Mouse (Mus musculus): ENCODE measurements around the gene Aptx. TPM values are rescaled to one million over a fixed set of nuclear protein-coding genes. Genes with fewer than 3 reads are reported as not detected.

Aptx gene
- polyA plus RNA-seq, 1 experiment: 4.4 TPM

DNA sequence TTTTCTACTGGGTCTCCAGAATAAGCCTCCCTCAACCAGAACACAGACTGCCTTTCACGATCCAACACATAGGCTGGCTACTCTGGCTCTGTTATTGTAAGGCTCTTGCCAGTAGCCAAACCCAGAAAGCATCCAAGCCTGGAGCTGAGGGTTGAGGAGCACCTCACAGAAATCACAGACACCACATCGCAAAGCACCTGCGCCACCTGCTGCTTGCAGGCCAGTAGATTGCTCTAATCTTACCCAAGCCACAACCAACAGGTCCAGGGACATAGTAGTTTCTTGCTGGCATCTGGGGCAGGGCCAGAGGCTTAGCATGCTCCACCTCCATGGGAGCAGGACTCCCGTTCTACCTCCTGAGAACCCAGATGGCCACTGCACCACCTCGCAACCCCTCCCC is 25.9 kb downstream of the Aptx start:
- Histone ChIP-seq H3K4me3 (ENCODE audit: extremely low read depth, insufficient read depth, insufficient read length) (no peak overlapping the region), H3K36me3 (ENCODE audit: control insufficient read depth, insufficient read depth, low read length) (no peaks in the 10 kb centered on the region), H3K4me1 (ENCODE audit: control insufficient read depth, insufficient read depth, insufficient read length) (no peaks in the 10 kb centered on the region), H3K27me3 (ENCODE audit: control insufficient read depth, insufficient read depth, low read length) (0 out of 2 replicates have a peak, but pooled peaks cover 1% of the 10 kb centered on the region), H3K27ac (ENCODE audit: insufficient read depth, low read length) (no peak overlapping the region)
- DNase-seq (ENCODE audit: low read depth in 1 of 2, low spot score in 2 of 2): no peak
- TF ChIP-seq POLR2A (IDR thresholded peaks at IDR 0.05; ENCODE audit: low read depth, low read length): no peak
- TF ChIP-seq CTCF (IDR thresholded peaks at IDR 0.05; ENCODE audit: extremely low read depth, insufficient read depth, insufficient read length, insufficient replicate concordance): no peak
- 53% methylated on average over 5 of the region's 5 CpGs for WGBS

DNA sequence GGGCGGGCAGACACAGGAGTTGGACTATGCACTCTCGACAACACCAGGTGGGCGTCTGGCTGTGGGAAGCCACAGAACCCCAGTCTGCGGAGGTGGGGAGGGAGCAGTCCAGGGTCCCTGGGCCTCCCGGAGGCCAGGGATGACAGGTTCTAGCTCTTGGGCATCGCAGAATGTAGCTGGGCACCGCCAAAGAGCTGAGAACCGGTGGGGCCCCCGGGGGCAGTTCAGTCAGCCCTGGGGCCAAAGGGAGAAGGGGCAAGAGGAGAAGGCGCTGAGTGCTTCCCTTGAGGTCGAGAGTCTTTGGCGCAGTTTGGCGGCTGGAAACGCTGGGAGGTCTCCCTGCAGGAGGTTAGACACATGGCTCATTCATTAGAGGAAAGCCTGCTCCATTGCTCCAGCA is 26.7 kb downstream of the Aptx start:
- DNase-seq (ENCODE audit: low read depth in 1 of 2, low spot score in 2 of 2): no peak
- H3K27me3 ChIP-seq (ENCODE audit: control insufficient read depth, insufficient read depth, low read length): 0 out of 2 replicates have a peak, but pooled peaks cover 1% of the 10 kb centered on the region
- no peak overlapping the region for H3K4me3 ChIP-seq (ENCODE audit: extremely low read depth, insufficient read depth, insufficient read length)
- TF ChIP-seq CTCF (IDR thresholded peaks at IDR 0.05; ENCODE audit: extremely low read depth, insufficient read depth, insufficient read length, insufficient replicate concordance): no peak
- no peak overlapping the region for H3K27ac ChIP-seq (ENCODE audit: insufficient read depth, low read length)
- H3K4me1 ChIP-seq (ENCODE audit: control insufficient read depth, insufficient read depth, insufficient read length): no peaks in the 10 kb centered on the region
- no peaks in the 10 kb centered on the region for H3K36me3 ChIP-seq (ENCODE audit: control insufficient read depth, insufficient read depth, low read length)
- WGBS: 38% methylated on average over 14 of the region's 14 CpGs

DNA sequence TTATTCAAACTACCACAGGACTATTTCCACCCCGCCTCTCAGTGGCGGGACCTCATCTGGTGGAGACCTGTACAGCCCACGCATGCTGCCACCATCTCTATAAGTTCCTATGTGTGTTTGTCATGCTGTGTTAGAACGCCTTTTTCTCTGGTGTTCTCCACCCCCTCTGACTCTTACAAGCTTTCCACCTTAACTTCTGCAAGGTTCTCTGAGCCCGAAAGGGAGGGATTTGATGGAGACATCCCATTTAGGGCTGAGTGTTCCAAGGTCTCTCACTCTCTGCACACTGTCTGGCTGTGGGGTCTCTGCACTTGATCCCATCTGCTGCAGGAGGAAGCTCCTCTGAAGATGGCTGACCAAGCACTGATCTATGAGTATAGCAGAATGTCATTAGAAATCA is 29.5 kb downstream of the Aptx start:
- TF ChIP-seq CTCF (IDR thresholded peaks at IDR 0.05; ENCODE audit: extremely low read depth, insufficient read depth, insufficient read length, insufficient replicate concordance) (no peak), POLR2A (IDR thresholded peaks at IDR 0.05; ENCODE audit: low read depth, low read length) (no peak)
- Histone ChIP-seq H3K4me3 (ENCODE audit: extremely low read depth, insufficient read depth, insufficient read length) (no peak overlapping the region), H3K4me1 (ENCODE audit: control insufficient read depth, insufficient read depth, insufficient read length) (no peaks in the 10 kb centered on the region), H3K27me3 (ENCODE audit: control insufficient read depth, insufficient read depth, low read length) (0 out of 2 replicates have a peak, but pooled peaks cover 1% of the 10 kb centered on the region), H3K27ac (ENCODE audit: insufficient read depth, low read length) (no peak overlapping the region), H3K36me3 (ENCODE audit: control insufficient read depth, insufficient read depth, low read length) (no peaks in the 10 kb centered on the region)
- WGBS: 97% methylated on average over 5 of the region's 5 CpGs
- DNase-seq (ENCODE audit: low read depth in 1 of 2, low spot score in 2 of 2): no peak

DNA sequence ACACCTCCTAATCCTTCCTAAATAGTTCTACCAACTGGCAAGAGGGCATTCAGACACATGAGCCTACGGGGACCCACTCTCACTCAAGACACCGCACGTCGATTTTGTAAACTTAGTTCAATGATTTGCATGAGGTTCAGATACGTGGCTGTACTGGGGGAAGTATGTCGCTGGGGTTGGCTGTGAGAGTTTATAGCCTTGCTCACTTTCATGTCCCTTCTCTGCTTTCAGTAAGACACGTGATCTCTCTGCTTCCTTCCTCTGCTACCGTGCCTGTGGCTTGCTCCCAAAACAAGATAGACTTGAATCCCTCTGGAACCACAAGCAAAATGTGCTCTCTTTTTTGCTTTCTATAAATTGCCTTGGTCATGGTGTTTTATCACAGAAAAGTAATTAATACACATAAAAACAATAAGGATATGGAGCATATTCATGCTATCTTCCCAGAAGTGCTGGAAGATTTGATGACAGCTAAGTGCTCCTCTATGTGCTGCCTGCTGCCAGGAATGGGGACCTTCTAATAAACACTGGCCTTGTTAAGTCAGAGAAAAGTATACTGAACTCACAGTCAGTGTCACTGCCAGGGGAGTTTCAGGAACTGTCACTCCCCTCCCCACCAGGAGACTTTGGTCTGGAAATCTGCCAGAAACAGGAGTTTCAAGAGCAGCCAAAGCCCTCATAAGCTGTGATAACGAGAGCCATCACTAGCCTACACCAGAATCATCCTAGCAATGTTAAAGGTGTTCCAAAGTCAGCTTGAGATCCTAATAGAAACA is 36.6 kb downstream of the Aptx start:
- 55% methylated on average over 9 of the region's 9 CpGs for WGBS
- H3K27me3 ChIP-seq (ENCODE audit: control insufficient read depth, insufficient read depth, low read length): no peaks in the 10 kb centered on the region
- no peak for DNase-seq (ENCODE audit: low read depth in 1 of 2, low spot score in 2 of 2)
- no peak for TF ChIP-seq POLR2A (IDR thresholded peaks at IDR 0.05; ENCODE audit: low read depth, low read length)
- TF ChIP-seq CTCF (IDR thresholded peaks at IDR 0.05; ENCODE audit: extremely low read depth, insufficient read depth, insufficient read length, insufficient replicate concordance): no peak
- H3K27ac ChIP-seq (ENCODE audit: insufficient read depth, low read length): no peak overlapping the region
- no peak overlapping the region for H3K4me3 ChIP-seq (ENCODE audit: extremely low read depth, insufficient read depth, insufficient read length)
- H3K4me1 ChIP-seq (ENCODE audit: control insufficient read depth, insufficient read depth, insufficient read length): no peaks in the 10 kb centered on the region
- H3K36me3 ChIP-seq (ENCODE audit: control insufficient read depth, insufficient read depth, low read length): no peaks in the 10 kb centered on the region

DNA sequence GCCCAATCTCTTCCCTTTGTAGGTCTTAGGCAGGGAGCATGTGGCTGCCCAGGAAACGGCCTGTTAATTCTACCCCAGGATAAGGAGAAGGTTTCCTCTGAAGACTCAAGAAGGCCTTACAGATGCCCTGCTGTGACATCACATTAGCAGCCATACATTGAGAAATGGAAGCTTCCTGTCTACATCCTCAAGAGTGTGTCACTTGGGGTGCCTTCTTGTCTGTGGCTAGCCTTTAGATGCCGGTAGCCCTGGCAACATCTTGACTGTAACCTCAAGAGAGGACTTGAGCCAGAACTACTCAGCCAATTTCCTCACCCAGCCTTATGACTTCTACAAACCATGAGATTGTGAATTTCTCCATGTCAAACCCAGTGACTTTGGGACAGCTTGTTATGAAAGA is 51.9 kb downstream of the Aptx start:
- Histone ChIP-seq H3K27ac (ENCODE audit: insufficient read depth, low read length) (no peak overlapping the region), H3K27me3 (ENCODE audit: control insufficient read depth, insufficient read depth, low read length) (no peaks in the 10 kb centered on the region), H3K4me3 (ENCODE audit: extremely low read depth, insufficient read depth, insufficient read length) (no peak overlapping the region), H3K36me3 (ENCODE audit: control insufficient read depth, insufficient read depth, low read length) (no peaks in the 10 kb centered on the region), H3K4me1 (ENCODE audit: control insufficient read depth, insufficient read depth, insufficient read length) (no peaks in the 10 kb centered on the region)
- DNase-seq (ENCODE audit: low read depth in 1 of 2, low spot score in 2 of 2): no peak
- TF ChIP-seq CTCF (IDR thresholded peaks at IDR 0.05; ENCODE audit: extremely low read depth, insufficient read depth, insufficient read length, insufficient replicate concordance) (no peak), POLR2A (IDR thresholded peaks at IDR 0.05; ENCODE audit: low read depth, low read length) (no peak)
- 75% methylated on average over 2 of the region's 2 CpGs for WGBS

DNA sequence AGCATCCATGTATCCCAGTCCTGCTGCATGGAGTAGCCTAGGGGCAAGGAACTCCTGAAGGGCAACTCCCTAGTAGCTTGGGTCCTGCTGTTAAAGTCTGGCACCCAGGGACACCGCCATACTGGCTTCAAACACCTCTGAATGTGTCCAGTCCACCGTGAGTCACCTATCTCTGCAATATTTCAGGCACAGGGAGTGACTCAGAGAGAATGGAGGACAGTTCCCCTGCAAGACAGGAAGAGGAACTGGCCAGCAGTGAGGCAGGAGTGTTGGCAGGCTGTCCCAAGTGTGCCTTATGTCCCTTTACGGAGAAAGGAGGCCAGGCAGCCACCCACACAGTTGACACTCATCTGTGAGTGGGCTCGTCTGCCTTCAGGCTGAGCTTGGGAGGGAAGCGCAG is 53.9 kb downstream of the Aptx start:
- WGBS: 66% methylated on average over 5 of the region's 5 CpGs
- Histone ChIP-seq H3K4me1 (ENCODE audit: control insufficient read depth, insufficient read depth, insufficient read length) (no peaks in the 10 kb centered on the region), H3K4me3 (ENCODE audit: extremely low read depth, insufficient read depth, insufficient read length) (no peak overlapping the region), H3K27ac (ENCODE audit: insufficient read depth, low read length) (no peak overlapping the region), H3K27me3 (ENCODE audit: control insufficient read depth, insufficient read depth, low read length) (no peaks in the 10 kb centered on the region), H3K36me3 (ENCODE audit: control insufficient read depth, insufficient read depth, low read length) (no peaks in the 10 kb centered on the region)
- TF ChIP-seq POLR2A (IDR thresholded peaks at IDR 0.05; ENCODE audit: low read depth, low read length) (no peak), CTCF (IDR thresholded peaks at IDR 0.05; ENCODE audit: extremely low read depth, insufficient read depth, insufficient read length, insufficient replicate concordance) (no peak)
- DNase-seq (ENCODE audit: low read depth in 1 of 2, low spot score in 2 of 2): no peak

DNA sequence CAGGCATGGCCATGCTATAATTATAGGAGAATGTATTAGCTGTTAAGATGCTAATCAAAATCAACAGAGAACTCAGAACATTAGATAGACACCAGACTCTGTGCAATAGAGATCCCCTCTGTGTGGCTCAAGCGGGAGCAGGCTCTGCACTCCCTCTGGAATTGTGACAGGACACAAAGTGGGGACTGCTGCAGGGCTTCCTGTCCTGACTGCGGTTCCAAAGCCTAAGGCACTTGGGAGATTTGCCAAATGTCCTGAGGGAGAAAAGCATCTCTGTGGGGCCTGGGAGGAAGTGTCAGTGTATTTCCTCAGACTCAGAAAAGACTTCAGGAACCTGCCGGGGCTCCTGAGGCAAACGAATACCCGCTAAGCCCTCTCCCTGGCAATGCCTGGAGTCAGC is 59.4 kb downstream of the Aptx start:
- H3K4me3 ChIP-seq (ENCODE audit: extremely low read depth, insufficient read depth, insufficient read length): no peak overlapping the region
- H3K4me1 ChIP-seq (ENCODE audit: control insufficient read depth, insufficient read depth, insufficient read length): no peaks in the 10 kb centered on the region
- no peak for TF ChIP-seq CTCF (IDR thresholded peaks at IDR 0.05; ENCODE audit: extremely low read depth, insufficient read depth, insufficient read length, insufficient replicate concordance)
- no peak for TF ChIP-seq POLR2A (IDR thresholded peaks at IDR 0.05; ENCODE audit: low read depth, low read length)
- no peak for DNase-seq (ENCODE audit: low read depth in 1 of 2, low spot score in 2 of 2)
- H3K36me3 ChIP-seq (ENCODE audit: control insufficient read depth, insufficient read depth, low read length): no peaks in the 10 kb centered on the region
- H3K27ac ChIP-seq (ENCODE audit: insufficient read depth, low read length): no peak overlapping the region; the same call in 1 of the 2 replicates
- H3K27me3 ChIP-seq (ENCODE audit: control insufficient read depth, insufficient read depth, low read length): no peaks in the 10 kb centered on the region
- 59% methylated on average over 5 of the region's 5 CpGs for WGBS

All from spleen, adult 2 months (tissue).